7 mouse cellular contexts compared by ENCODE assay signal in the genomic region with DNA sequence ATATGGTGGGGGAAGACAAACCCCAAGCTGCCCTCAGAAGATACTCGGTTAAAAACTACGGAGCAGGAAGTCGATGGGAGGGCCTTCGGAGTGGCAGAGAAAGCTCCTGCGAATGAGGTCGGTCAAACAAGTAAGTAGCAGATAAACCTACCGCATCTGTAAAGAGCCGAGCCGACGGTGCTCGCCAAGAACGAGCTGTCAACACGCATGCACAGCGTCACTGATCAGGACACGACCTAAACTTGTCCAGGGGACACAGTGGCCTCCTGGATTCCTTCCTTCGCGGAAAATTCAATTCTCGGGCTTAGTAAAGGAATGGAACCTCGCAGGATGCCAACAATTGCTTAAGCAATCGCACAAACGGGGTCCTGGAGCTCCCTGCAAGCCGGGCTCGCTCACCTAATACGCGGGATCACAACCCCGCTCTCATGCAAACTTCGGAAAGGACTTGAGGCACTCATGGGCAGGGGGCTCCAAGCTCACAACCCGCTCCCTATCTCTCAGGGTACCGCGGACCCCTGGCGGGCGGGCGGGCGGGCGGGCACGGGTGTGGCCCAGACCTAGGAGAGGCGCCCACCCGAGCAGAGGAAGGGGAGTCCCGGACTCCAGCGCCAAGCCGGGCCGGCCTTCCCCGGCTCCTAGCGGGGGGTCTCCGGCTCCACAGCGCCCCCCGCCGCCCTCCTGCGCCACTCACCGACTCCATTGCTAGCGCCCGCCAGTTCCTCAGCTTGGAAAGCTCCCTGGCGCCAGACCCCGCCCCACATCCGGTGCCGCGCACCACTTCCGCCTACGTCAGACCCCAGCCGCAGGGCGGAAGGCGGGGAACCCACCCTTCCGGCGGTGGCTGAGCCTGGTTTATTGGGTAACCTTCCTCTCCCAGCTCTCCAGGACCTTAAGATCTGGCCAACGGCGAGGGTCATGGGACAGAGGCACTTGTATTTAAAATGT. TPM values are rescaled to one million over a fixed set of nuclear protein-coding genes. Genes with fewer than 3 reads are reported as not detected.
DNase-seq lines count a peak whose midpoint lies in the region; ATAC-seq lines count a peak whose summit lies in the region.

A gene (minus strand): TSS at position 786 of the 948 bp plus-strand sequence.

- H3K4me2 ChIP-seq in embryonic facial prominence, embryonic 11.5 days (ENCODE audit: low read depth, low read length): peak within 1 kb of the TSS; percentile 77
- peak within 1 kb of the TSS; percentile 81 for H3K4me2 ChIP-seq in midbrain, embryonic 13.5 days (replicated peaks)

- under 1% methylated on average over 65 of the region's 66 CpGs for WGBS in embryonic facial prominence, embryonic 11.5 days
- WGBS in limb, embryonic 10.5 days: under 1% methylated on average over 65 of the region's 66 CpGs
- WGBS in midbrain, embryonic 13.5 days: under 1% methylated on average over 51 of the region's 66 CpGs

- no peaks in the 10 kb centered on the region for H3K9me3 ChIP-seq in embryonic facial prominence, embryonic 11.5 days (replicated peaks; ENCODE audit: control insufficient read depth, low read length)
- no peaks in the 10 kb centered on the region for H3K9me3 ChIP-seq in limb, embryonic 10.5 days (replicated peaks)
- no peaks in the 10 kb centered on the region for H3K9me3 ChIP-seq in midbrain, embryonic 13.5 days

- H3K27ac ChIP-seq in embryonic facial prominence, embryonic 11.5 days (replicated peaks; ENCODE audit: low read depth, low read length): peak within 1 kb of the TSS; percentile 52
- H3K27ac ChIP-seq in limb, embryonic 10.5 days: peak within 1 kb of the TSS; percentile 93
- H3K27ac ChIP-seq in midbrain, embryonic 13.5 days: peak within 1 kb of the TSS; percentile 81

- H3K4me3 ChIP-seq in embryonic facial prominence, embryonic 11.5 days (ENCODE audit: low read depth, low read length): peak within 1 kb of the TSS; percentile 90
- H3K4me3 ChIP-seq in limb, embryonic 10.5 days: peak within 1 kb of the TSS; percentile 91
- peak within 1 kb of the TSS; percentile 77 for H3K4me3 ChIP-seq in midbrain, embryonic 13.5 days (replicated peaks)

- peak; percentile 90 for ATAC-seq in embryonic facial prominence, embryonic 11.5 days (replicated peaks; ENCODE audit: insufficient number of reproducible peaks, low FRiP score, low TSS enrichment, low read depth)
- peak; percentile 90 for ATAC-seq in granulocyte monocyte progenitor cell, adult 5-6 weeks (replicated peaks; ENCODE audit: poor library complexity, severe bottlenecking)
- peak; percentile 98 for ATAC-seq in midbrain, embryonic 13.5 days

- H3K4me1 ChIP-seq in embryonic facial prominence, embryonic 11.5 days (ENCODE audit: control insufficient read depth, insufficient read depth, low read length): no peaks in the 10 kb centered on the region; the same call in 1 of the 2 replicates
- peaks cover 27% of the 10 kb centered on the region for H3K4me1 ChIP-seq in limb, embryonic 10.5 days
- H3K4me1 ChIP-seq in midbrain, embryonic 13.5 days (replicated peaks): peaks cover 17% of the 10 kb centered on the region

- peak; percentile 99 for DNase-seq in adrenal gland, postnatal 14 days
- DNase-seq in embryonic facial prominence, embryonic 11.5 days (ENCODE audit: low spot score): peak; percentile 97
- DNase-seq in kidney, adult 11 months: peak; percentile 95
- DNase-seq in limb, embryonic 10.5 days (ENCODE audit: low spot score): peak; percentile 99
- peak; percentile 93 for DNase-seq in spleen, adult 12 weeks (ENCODE audit: low spot score)

- H3K27me3 ChIP-seq in embryonic facial prominence, embryonic 11.5 days (ENCODE audit: control insufficient read depth, insufficient read depth, low read length): no peaks in the 10 kb centered on the region
- no peaks in the 10 kb centered on the region for H3K27me3 ChIP-seq in limb, embryonic 10.5 days (ENCODE audit: low read depth, poor library complexity, severe bottlenecking)
- H3K27me3 ChIP-seq in midbrain, embryonic 13.5 days: no peaks in the 10 kb centered on the region

- H3K36me3 ChIP-seq in embryonic facial prominence, embryonic 11.5 days (replicated peaks; ENCODE audit: control insufficient read depth, insufficient read depth, low read depth, low read length): peaks cover 18% of the 10 kb centered on the region
- H3K36me3 ChIP-seq in limb, embryonic 10.5 days: peaks cover 57% of the 10 kb centered on the region
- H3K36me3 ChIP-seq in midbrain, embryonic 13.5 days: peaks cover 33% of the 10 kb centered on the region

- peak within 1 kb of the TSS; percentile 85 for H3K9ac ChIP-seq in embryonic facial prominence, embryonic 11.5 days (replicated peaks; ENCODE audit: low read length)
- peak within 1 kb of the TSS; percentile 84 for H3K9ac ChIP-seq in midbrain, embryonic 13.5 days (replicated peaks)

RNA-seq across cellular contexts. Expression of the gene that starts here (rescaled TPM):
- total RNA-seq in adrenal gland, postnatal 14 days (2021): 59.1 and 62.5 TPM in 2 replicates
- 69.8 and 73.1 TPM in 2 replicates for polyA plus RNA-seq in embryonic facial prominence, embryonic 11.5 days (2014; fragmentation: Nextera tagmentation; extraction: Ambion mirVana)
- total RNA-seq in granulocyte monocyte progenitor cell, adult 5-6 weeks (2014; fragmentation: Nextera tagmentation): 34.2 and 63.8 TPM in 2 replicates
- total RNA-seq in granulocyte monocyte progenitor cell, adult 5-6 weeks (2017): 85.0 and 110 TPM in 2 replicates
- 92.3 and 97.7 TPM in 2 replicates for polyA plus RNA-seq in limb, embryonic 10.5 days (2016; fragmentation: Nextera tagmentation; extraction: Ambion mirVana)
- 83.3 and 89.9 TPM in 2 replicates for polyA plus RNA-seq in midbrain, embryonic 13.5 days (2015; fragmentation: Nextera tagmentation; extraction: Ambion mirVana)

Comparison
In these comparisons a context has a peak if more than half of its experiments do, and no peak if none do; other contexts are left out.
1. Peak in every context shown above with its lines: DNase-seq, ATAC-seq, H3K4me3 ChIP-seq and H3K27ac ChIP-seq.